Mouse (Mus musculus): ENCODE measurements around the gene Eif3c.

GRCm38 (mm10) chr7:126507126-126507778, 59.0 kb downstream of the Eif3c start:
- TF ChIP-seq CTCF (IDR thresholded peaks at IDR 0.05; ENCODE audit: control insufficient read depth, insufficient read depth, low read length) = no peak
- TF ChIP-seq POLR2A (IDR thresholded peaks at IDR 0.05; ENCODE audit: borderline replicate concordance, control insufficient read depth, low read depth, low read length) = no peak
